Mouse (Mus musculus): ENCODE measurements around the gene Hsp90ab1.

Gene Hsp90ab1

GRCm38 (mm10) chr17:45595736-45596390 lies 22.8 kb upstream of the Hsp90ab1 start:
- DNase-seq: no peak

- peak; percentile 78 to 83 for DNase-seq
Observed at GRCm38 (mm10) chr17:45594881-45595735, 22.0 kb upstream of the Hsp90ab1 start.

GRCm38 (mm10) chr17:45594195-45594594 lies 21.1 kb upstream of the Hsp90ab1 start:
- DNase-seq: no peak

GRCm38 (mm10) chr17:45593479-45593878 lies 20.4 kb upstream of the Hsp90ab1 start:
- no peak for DNase-seq

GRCm38 (mm10) chr17:45592606-45593431 lies 19.7 kb upstream of the Hsp90ab1 start:
- peak in 1 of 2 experiments; percentile 49 for DNase-seq

- DNase-seq: no peak
Observed at GRCm38 (mm10) chr17:45591701-45592605, 18.9 kb upstream of the Hsp90ab1 start.

GRCm38 (mm10) chr17:45590410-45590809 lies 17.3 kb upstream of the Hsp90ab1 start:
- no peak for DNase-seq

- DNase-seq: no peak
Observed at GRCm38 (mm10) chr17:45589844-45590243, 16.8 kb upstream of the Hsp90ab1 start.

GRCm38 (mm10) chr17:45589236-45589635 lies 16.2 kb upstream of the Hsp90ab1 start:
- DNase-seq: no peak

GRCm38 (mm10) chr17:45588370-45588769 lies 15.3 kb upstream of the Hsp90ab1 start:
- no peak for DNase-seq

- no peak for DNase-seq
Observed at GRCm38 (mm10) chr17:45586449-45586837, 13.4 kb upstream of the Hsp90ab1 start.

GRCm38 (mm10) chr17:45585725-45586448 lies 12.8 kb upstream of the Hsp90ab1 start:
- DNase-seq: no peak

GRCm38 (mm10) chr17:45584939-45585678 lies 12.0 kb upstream of the Hsp90ab1 start:
- peak; percentile 74 to 75 for DNase-seq

- DNase-seq: peak; percentile 87 to 91
Observed at GRCm38 (mm10) chr17:45584096-45584896, 11.2 kb upstream of the Hsp90ab1 start.

GRCm38 (mm10) chr17:45582715-45583355 lies 9.8 kb upstream of the Hsp90ab1 start:
- DNase-seq: no peak

GRCm38 (mm10) chr17:45582188-45582587 lies 9.1 kb upstream of the Hsp90ab1 start:
- DNase-seq: no peak

- DNase-seq: peak; percentile 63 to 76
Observed at GRCm38 (mm10) chr17:45581567-45581983, 8.5 kb upstream of the Hsp90ab1 start.

- DNase-seq: peak; percentile 59 to 72
Observed at GRCm38 (mm10) chr17:45580958-45581477, 7.9 kb upstream of the Hsp90ab1 start.

GRCm38 (mm10) chr17:45579554-45579953 lies 6.5 kb upstream of the Hsp90ab1 start:
- no peak for DNase-seq

Measured in lung, adult 18-20 months (tissue).